Mouse (Mus musculus): ENCODE results near the gene Ddc.

DNA sequence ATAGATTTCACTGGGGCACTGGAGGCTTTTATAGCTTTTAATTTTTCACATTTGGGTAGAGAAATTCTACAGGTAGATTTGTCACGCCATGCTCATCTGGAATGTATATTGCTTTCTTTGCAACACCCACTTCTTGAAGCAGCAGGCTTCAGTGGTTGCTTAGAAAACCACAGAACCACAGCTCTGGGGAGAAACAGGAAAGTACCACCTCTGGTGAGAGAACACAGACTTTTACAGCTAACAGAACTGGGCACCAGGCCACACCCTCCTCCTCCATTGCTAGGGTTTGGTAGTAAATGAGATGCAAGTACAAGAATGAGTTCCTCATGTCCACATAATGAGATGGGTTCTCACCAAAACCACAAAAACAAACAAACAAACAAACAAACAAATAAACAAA is 131.8 kb downstream of the Ddc start:
- TF ChIP-seq CTCF (IDR thresholded peaks at IDR 0.05; ENCODE audit: insufficient read depth, low read depth, low read length), result no peak
- TF ChIP-seq POLR2A (IDR thresholded peaks at IDR 0.05; ENCODE audit: insufficient read depth, low read depth, low read length), result no peak
